ENCODE assay signal across 11 mouse cellular contexts in the genomic region with DNA sequence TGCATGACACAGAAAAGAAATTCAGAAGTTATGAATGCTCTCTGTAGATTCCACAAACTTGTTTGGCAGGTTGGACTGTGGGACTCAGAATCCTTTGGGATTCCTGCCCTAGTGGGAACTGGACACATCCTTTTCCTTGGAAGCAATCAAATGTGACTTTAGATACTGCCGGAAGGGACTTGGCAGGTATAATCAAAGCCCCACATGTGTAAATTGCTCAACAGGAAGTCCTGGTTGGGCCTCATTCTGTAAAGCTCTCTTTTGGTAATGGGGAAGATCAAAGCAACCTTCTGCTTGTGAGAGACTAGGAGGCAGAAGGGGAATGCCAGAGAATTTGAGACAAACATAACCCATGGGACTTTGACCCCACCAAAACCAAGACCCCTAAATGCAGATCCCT.
"Had no signal": no experiment of that assay in that cellular context is flagged by ENCODE, and none has a peak within 500 bp of the region (broad histone marks: within the 10 kb centered on the region; RNA-seq: fewer than 3 reads in every experiment).

No protein-coding gene starts in this region.

- H3K36me3 ChIP-seq: kidney, embryonic 15.5 days; limb, embryonic 13.5 days; midbrain, embryonic 12.5 days had no signal

- H3K4me3 ChIP-seq: kidney, embryonic 15.5 days; limb, embryonic 13.5 days; midbrain, embryonic 12.5 days had no signal

- DNase-seq: kidney, adult 2 months; kidney, postnatal 36 days; layer of hippocampus, adult 9-11 months; layer of hippocampus, postnatal 36 days; lung, adult 18-20 months; right cerebral cortex, postnatal 14 days had no signal

- H3K27ac ChIP-seq: kidney, embryonic 15.5 days; limb, embryonic 13.5 days; liver, embryonic 14.5 days; midbrain, embryonic 12.5 days had no signal

- ATAC-seq: midbrain, embryonic 16.5 days had no signal

- H3K27me3 ChIP-seq: kidney, embryonic 15.5 days; limb, embryonic 13.5 days; midbrain, embryonic 12.5 days had no signal

- H3K4me2 ChIP-seq: kidney, embryonic 15.5 days; limb, embryonic 13.5 days; midbrain, embryonic 12.5 days had no signal

- H3K9me3 ChIP-seq: kidney, embryonic 15.5 days; limb, embryonic 13.5 days; midbrain, embryonic 12.5 days had no signal

- H3K4me1 ChIP-seq: kidney, embryonic 15.5 days; limb, embryonic 13.5 days; midbrain, embryonic 12.5 days had no signal

- H3K9ac ChIP-seq: kidney, embryonic 15.5 days; limb, embryonic 13.5 days; liver, embryonic 14.5 days; midbrain, embryonic 12.5 days had no signal
